Mouse (Mus musculus) pancreas, adult 10 weeks (tissue): Measurements from ENCODE around the gene Pum3. TPM values are rescaled to one million over a fixed set of nuclear protein-coding genes. Genes with fewer than 3 reads are reported as not detected.

ENCODE experiments used
- polyA plus RNA-seq: library from polyadenylated mRNA; stranded (reverse); fragments of 350-450 nt; fragmentation: Illumina TruSeq; extraction: RNeasy Lipid Tissue Mini Kit (QIAGEN cat#74804); gene quantifications from one replicate; pipeline ENCODE4 v1.2.3, GENCODE M21; 2015; ENCODE audit warnings: low read depth, low replicate concordance; ENCODE audit not compliant: insufficient read depth

Gene Pum3
- 14.4 TPM for polyA plus RNA-seq

GRCm38 (mm10) chr19:27429745-27430251, at the start of gene Pum3:
Pum3 (minus strand) TSS chr19:27429825.

Other genes starting within 250 kb of the Pum3 start
- 8.4 TPM for gene Vldlr, start 213.3 kb downstream of the Pum3 start, polyA plus RNA-seq
- not detected for gene Kcnv2, start 107.2 kb downstream of the Pum3 start, polyA plus RNA-seq